27 mouse cellular contexts compared by ENCODE assay signal in genomic region chr12:4359475-4359874, GRCm38 (mm10).
"Had no signal": no experiment of that assay in that cellular context is flagged by ENCODE, and none has a peak within 500 bp of the region (broad histone marks: within the 10 kb centered on the region; RNA-seq: fewer than 3 reads in every experiment).

No protein-coding gene starts in this region.

- H3K9me3 ChIP-seq: heart, embryonic 10.5 days; heart, embryonic 12.5 days; hindbrain, embryonic 13.5 days; hindbrain, embryonic 15.5 days; kidney, embryonic 15.5 days; limb, embryonic 10.5 days; limb, embryonic 12.5 days; liver, embryonic 13.5 days; liver, embryonic 15.5 days had no signal

- H3K9ac ChIP-seq: heart, embryonic 12.5 days; hindbrain, embryonic 13.5 days; hindbrain, embryonic 15.5 days; kidney, embryonic 15.5 days; limb, embryonic 12.5 days; liver, embryonic 13.5 days; liver, embryonic 15.5 days; liver, postnatal 0 days had no signal

- ATAC-seq: hindbrain, postnatal 0 days; intestine, embryonic 16.5 days; liver, postnatal 0 days had no signal

- H3K4me2 ChIP-seq: heart, embryonic 12.5 days; hindbrain, embryonic 13.5 days; hindbrain, embryonic 15.5 days; kidney, embryonic 15.5 days; limb, embryonic 12.5 days; liver, embryonic 11.5 days; liver, embryonic 13.5 days; liver, embryonic 15.5 days had no signal

- H3K36me3 ChIP-seq: heart, embryonic 10.5 days; heart, embryonic 12.5 days; hindbrain, embryonic 13.5 days; hindbrain, embryonic 15.5 days; kidney, embryonic 15.5 days; limb, embryonic 10.5 days; limb, embryonic 12.5 days; liver, embryonic 13.5 days; liver, embryonic 15.5 days had no signal

- H3K27ac ChIP-seq: heart, embryonic 10.5 days; hindbrain, embryonic 13.5 days; hindbrain, embryonic 15.5 days; hindbrain, postnatal 0 days; kidney, embryonic 15.5 days; kidney, postnatal 0 days; limb, embryonic 10.5 days; limb, embryonic 12.5 days; liver, embryonic 13.5 days; liver, embryonic 15.5 days had no signal

- H3K4me1 ChIP-seq: heart, embryonic 10.5 days; heart, embryonic 12.5 days; hindbrain, embryonic 15.5 days; kidney, embryonic 15.5 days; limb, embryonic 12.5 days; liver, embryonic 13.5 days; liver, embryonic 15.5 days had no signal

- H3K4me3 ChIP-seq: heart, embryonic 10.5 days; heart, embryonic 12.5 days; hindbrain, embryonic 13.5 days; hindbrain, embryonic 15.5 days; kidney, embryonic 15.5 days; limb, embryonic 10.5 days; limb, embryonic 12.5 days; liver, embryonic 13.5 days; liver, embryonic 15.5 days had no signal

- H3K27me3 ChIP-seq: heart, embryonic 12.5 days; hindbrain, embryonic 13.5 days; hindbrain, embryonic 15.5 days; kidney, embryonic 15.5 days; limb, embryonic 12.5 days; liver, embryonic 13.5 days; liver, embryonic 15.5 days had no signal

- DNase-seq: gastrocnemius, postnatal 10 days; gastrocnemius, postnatal 25 days; heart, adult 18-20 months; heart, postnatal 10 days; heart, postnatal 4 days; kidney, adult 11 months; kidney, adult 2 months; kidney, adult 9 months; kidney, postnatal 14 days; kidney, postnatal 36 days; layer of hippocampus, adult 9-11 months; layer of hippocampus, postnatal 36 days; liver; liver, embryonic 13.5 days; liver, postnatal 0 days had no signal
